Mouse (Mus musculus) lung, postnatal 0 days (tissue): ENCODE data around the gene Nlrp4c. TPM values are rescaled to one million over a fixed set of nuclear protein-coding genes. Genes with fewer than 3 reads are reported as not detected.
A peak's percentile ranks its signal among the peaks of the same experiment; 100 is the strongest.

ENCODE experiments used
- ATAC-seq: fragments of 200-750 bp; cut with Nextera tagmentation; 2 replicates; pipeline ENCODE4 v1.8.0; 2017; ENCODE audit warnings: moderate library complexity
- DNase-seq: peaks from one replicate; pipeline ENCODE4 v3.0.0-alpha.2; 2016; ENCODE audit warnings: low spot score
- H3K27ac ChIP-seq: fragments of 300-500 bp; sonication (generic); 2 replicates; pipeline ENCODE4 v1.5.1; 2014; ENCODE audit warnings: antibody characterized with exemption, mild to moderate bottlenecking, low read length, mixed read lengths
- H3K27me3 ChIP-seq: fragments of 300-500 bp; sonication (generic); replicated peaks from 2 replicates; pipeline ENCODE4 v1.6.1; 2014; ENCODE audit warnings: low read length, mixed read lengths; ENCODE audit not compliant: insufficient read depth
- H3K36me3 ChIP-seq: fragments of 300-500 bp; sonication (generic); 2 replicates; pipeline ENCODE4 v1.6.1; 2014; ENCODE audit warnings: low read length, mixed read lengths; ENCODE audit not compliant: insufficient read depth
- H3K4me1 ChIP-seq: fragments of 300-500 bp; sonication (generic); 2 replicates; pipeline ENCODE4 v1.6.1; 2014; ENCODE audit warnings: antibody characterized with exemption, low read depth, low read length, mixed read lengths; ENCODE audit not compliant: insufficient read depth
- H3K4me2 ChIP-seq: fragments of 300-500 bp; sonication (generic); replicated peaks from 2 replicates; pipeline ENCODE4 v1.6.1; 2014; ENCODE audit warnings: low read depth, mild to moderate bottlenecking, low read length, moderate library complexity, mixed read lengths
- H3K4me3 ChIP-seq: fragments of 300-500 bp; sonication (generic); 2 replicates; pipeline ENCODE4 v1.5.1; 2014; ENCODE audit warnings: low read depth, low read length
- H3K9ac ChIP-seq: fragments of 300-500 bp; sonication (generic); replicated peaks from 2 replicates; pipeline ENCODE4 v1.6.1; 2014; ENCODE audit warnings: low read depth, mild to moderate bottlenecking
- H3K9me3 ChIP-seq: fragments of 300-500 bp; sonication (generic); 2 replicates; pipeline ENCODE4 v1.6.1; 2016; ENCODE audit warnings: low read length, mixed read lengths
- CTCF ChIP-seq: IDR thresholded peaks from 2 replicates; pipeline ENCODE4 v1.5.1; 2016; ENCODE audit warnings: antibody characterized with exemption, mild to moderate bottlenecking
- EP300 ChIP-seq: IDR thresholded peaks from 2 replicates; pipeline ENCODE4 v1.6.1; 2016; ENCODE audit warnings: antibody characterized with exemption, mild to moderate bottlenecking, control low read depth
- WGBS: fragments of 180-500 bp; shearing (Covaris S2); extraction: QIAGEN DNeasy Blood & Tissue Kit; methylation state at CpG from one replicate; pipeline ENCODE4 v1.1.7; 2014; 5-methylcytosine and 5-hydroxymethylcytosine counted together
- polyA plus RNA-seq: library from polyadenylated mRNA; unstranded; fragments of >200 nt; fragmentation: Nextera tagmentation; extraction: Ambion mirVana; gene quantifications from 2 replicates; pipeline ENCODE4 v1.2.1, GENCODE M21; 2015

The Nlrp4c gene
- polyA plus RNA-seq, 1 experiment from 2014 or later, result not detected

- Histone ChIP-seq H3K27ac (no peak overlapping the region), H3K9me3 (peaks cover 2% of the 10 kb centered on the region; the same call in 1 of the 2 replicates), H3K4me1 (no peaks in the 10 kb centered on the region), H3K27me3 (no peaks in the 10 kb centered on the region), H3K9ac (no peak overlapping the region), H3K4me2 (no peak overlapping the region), H3K36me3 (peaks cover 18% of the 10 kb centered on the region), H3K4me3 (no peak overlapping the region)
- WGBS, result 38% methylated on average over 4 of the region's 4 CpGs
- DNase-seq, result no peak
- TF ChIP-seq CTCF (no peak), EP300 (no peak)
- ATAC-seq, result no peak
Measured at GRCm38 (mm10) chr7:6130346-6130745, 85.4 kb downstream of the Nlrp4c start.

GRCm38 (mm10) chr7:6132646-6133045, 87.7 kb downstream of the Nlrp4c start:
- no peak for TF ChIP-seq CTCF
- no peak for TF ChIP-seq EP300
- no peak for DNase-seq
- Histone ChIP-seq H3K27ac (no peak overlapping the region), H3K4me1 (no peaks in the 10 kb centered on the region), H3K27me3 (no peaks in the 10 kb centered on the region), H3K4me2 (no peak overlapping the region), H3K9me3 (peaks cover 2% of the 10 kb centered on the region; the same call in 1 of the 2 replicates), H3K36me3 (peaks cover 18% of the 10 kb centered on the region), H3K9ac (no peak overlapping the region), H3K4me3 (no peak overlapping the region)
- 83% methylated on average over 30 of the region's 30 CpGs for WGBS
- no peak for ATAC-seq

DNA sequence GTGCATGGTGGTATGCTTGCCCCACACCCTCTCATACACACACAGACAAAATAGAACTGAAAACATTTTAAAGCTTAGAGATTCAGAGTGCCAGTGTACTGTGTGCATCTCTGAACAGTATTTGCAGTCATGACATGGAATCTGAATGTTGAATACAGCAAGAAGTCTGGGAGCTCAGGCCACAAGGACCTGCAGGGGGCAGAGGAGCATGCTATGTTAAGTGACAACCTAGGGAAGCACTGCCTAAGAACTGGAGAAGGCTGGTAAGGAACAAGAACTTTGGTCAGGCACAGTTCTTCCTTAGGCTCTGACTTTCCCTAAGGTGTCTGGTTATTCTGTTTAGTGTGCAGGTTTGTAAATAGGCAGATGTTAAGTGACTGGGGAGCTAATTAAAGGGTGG, 91.5 kb downstream of the Nlrp4c start:
- Histone ChIP-seq H3K27me3 (no peaks in the 10 kb centered on the region), H3K27ac (no peak overlapping the region), H3K4me3 (no peak overlapping the region), H3K9me3 (peaks cover 2% of the 10 kb centered on the region; the same call in 1 of the 2 replicates), H3K4me2 (no peak overlapping the region), H3K36me3 (peaks cover 18% of the 10 kb centered on the region), H3K4me1 (no peaks in the 10 kb centered on the region), H3K9ac (no peak overlapping the region)
- no peak for TF ChIP-seq EP300
- TF ChIP-seq CTCF, result peak; percentile 54
- no peak for ATAC-seq
- no peak for DNase-seq

GRCm38 (mm10) chr7:6139295-6139694, 94.3 kb downstream of the Nlrp4c start:
- Histone ChIP-seq H3K4me2 (no peak overlapping the region), H3K27ac (no peak overlapping the region), H3K9me3 (no peaks in the 10 kb centered on the region), H3K36me3 (no peaks in the 10 kb centered on the region), H3K27me3 (no peaks in the 10 kb centered on the region), H3K4me1 (peaks cover 3% of the 10 kb centered on the region; the same call in 1 of the 2 replicates), H3K9ac (no peak overlapping the region), H3K4me3 (no peak overlapping the region)
- TF ChIP-seq EP300 (no peak), CTCF (no peak)
- DNase-seq (no peak), ATAC-seq (no peak)
- 60% methylated on average over 3 of the region's 3 CpGs for WGBS

- H3K4me2 ChIP-seq, result no peak overlapping the region
Measured at GRCm38 (mm10) chr7:6143991-6144531, 99.1 kb downstream of the Nlrp4c start.

GRCm38 (mm10) chr7:6145423-6146188, 100.6 kb downstream of the Nlrp4c start:
- H3K4me1 ChIP-seq, result peaks cover 31% of the 10 kb centered on the region; the same call in 1 of the 2 replicates
- no peak for TF ChIP-seq EP300
- no peak for TF ChIP-seq CTCF
- ATAC-seq (no peak; the same call in 1 of the 2 replicates), DNase-seq (peak; percentile 54)
- H3K9ac ChIP-seq, result no peak overlapping the region
- no peaks in the 10 kb centered on the region for H3K9me3 ChIP-seq
- no peaks in the 10 kb centered on the region for H3K36me3 ChIP-seq
- no peak overlapping the region for H3K4me2 ChIP-seq
- no peaks in the 10 kb centered on the region for H3K27me3 ChIP-seq
- H3K4me3 ChIP-seq, result no peak overlapping the region
- H3K27ac ChIP-seq, result peak overlapping the region; percentile 71; the same call in 1 of the 2 replicates
- 74% methylated on average over 8 of the region's 8 CpGs for WGBS

More at GRCm38 (mm10) chr7:6143991-6144531, 99.1 kb downstream of the Nlrp4c start:
- Histone ChIP-seq H3K4me1 (peaks cover 28% of the 10 kb centered on the region; the same call in 1 of the 2 replicates), H3K9ac (no peak overlapping the region), H3K9me3 (no peaks in the 10 kb centered on the region), H3K27ac (no peak overlapping the region), H3K4me3 (no peak overlapping the region), H3K27me3 (no peaks in the 10 kb centered on the region), H3K36me3 (no peaks in the 10 kb centered on the region)
- TF ChIP-seq EP300 (no peak), CTCF (no peak)
- ATAC-seq (no peak), DNase-seq (no peak)
- WGBS, result 74% methylated on average over 2 of the region's 2 CpGs
